Mouse (Mus musculus) testis, adult 2 months (tissue): ENCODE data around the gene Slc16a14.

Experiments used
- CTCF ChIP-seq: fragments of 200-500 bp; IDR thresholded peaks from 2 replicates; pipeline ENCODE4 v1.5.1; 2012; ENCODE audit warnings: low read depth, mild to moderate bottlenecking, inconsistent platforms, low read length, moderate library complexity; ENCODE audit not compliant: control insufficient read depth, insufficient read depth, insufficient replicate concordance
- POLR2A ChIP-seq: fragments of 200-500 bp; IDR thresholded peaks from 2 replicates; pipeline ENCODE4 v1.6.1; 2012; ENCODE audit warnings: low read depth, mild to moderate bottlenecking, inconsistent platforms, low read length, moderate library complexity; ENCODE audit not compliant: control insufficient read depth

- TF ChIP-seq POLR2A (no peak), CTCF (no peak)
Observed at GRCm38 (mm10) chr1:84904467-84904866, 30.5 kb downstream of the Slc16a14 start.
